Mouse (Mus musculus) left cerebral cortex, adult 2 months (tissue): ENCODE measurements around the gene Scfd2. TPM values are rescaled to one million over a fixed set of nuclear protein-coding genes. Genes with fewer than 3 reads are reported as not detected.

Experiments
- DNase-seq, 2 experiments: peaks; one replicate each; pipeline ENCODE4 v3.0.0; 2021 to 2022; ENCODE audit warnings: low spot score in 2 of 2, mixed read lengths in 1 of 2; ENCODE audit errors: extremely low spot score in 1 of 2
- H3K27ac ChIP-seq: fragments of 200-600 bp; 2 replicates; pipeline ENCODE4 v1.8.1; 2022
- H3K4me3 ChIP-seq: fragments of 200-600 bp; 2 replicates; pipeline ENCODE4 v1.8.1; 2022
- CTCF ChIP-seq: fragments of 200-600 bp; IDR thresholded peaks from 2 replicates; pipeline ENCODE4 v1.8.1; 2022; ENCODE audit warnings: antibody characterized with exemption, mild to moderate bottlenecking, moderate library complexity
- intact Hi-C: fragments of 180-260 bp; cut with DNase I; formaldehyde crosslinking; loops from one replicate; pipeline ENCODE4 v1.15.1; 2025
- total RNA-seq, 2 experiments: library from RNA; stranded (reverse); gene quantifications; 2 replicates each; pipeline ENCODE4 v1.2.3; 2021

Scfd2 gene
- total RNA-seq, 2 experiments from 2014 or later, result 28.4 to 30.5 TPM

DNA sequence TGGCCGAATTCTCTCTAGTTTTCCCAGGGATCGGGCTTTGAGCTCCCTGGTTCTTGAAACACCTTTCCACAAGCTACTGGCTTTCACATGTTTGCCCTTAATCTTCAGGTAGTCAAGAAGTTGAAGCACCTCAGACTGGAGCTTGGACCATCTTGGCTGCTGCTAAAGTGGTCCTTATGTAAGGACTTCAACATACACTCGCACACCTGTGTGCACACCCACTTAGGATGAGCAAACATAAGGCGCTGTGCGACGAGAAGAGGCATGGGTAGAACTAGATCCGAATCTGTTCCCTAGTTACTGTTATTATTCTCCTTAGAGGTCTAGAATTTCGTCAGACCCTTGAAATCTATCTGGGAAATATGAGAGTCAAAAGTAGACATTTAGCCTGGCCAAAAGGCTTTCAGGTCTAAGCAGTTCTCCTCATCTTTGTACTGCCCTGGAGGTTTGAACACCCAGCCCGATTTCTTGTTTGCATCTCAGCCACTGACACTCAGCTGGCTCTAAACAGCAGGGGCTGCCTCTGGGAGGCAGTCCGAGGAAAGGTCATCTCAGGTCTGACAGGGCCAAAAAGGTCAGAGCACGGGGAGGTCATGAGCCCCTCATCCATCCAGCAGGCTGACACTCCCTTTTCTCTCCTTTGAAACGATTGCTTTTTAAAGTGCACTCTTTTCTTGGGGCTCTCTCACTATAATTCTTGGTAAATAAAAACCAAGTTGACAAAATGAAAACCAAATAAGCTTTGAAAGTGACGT is 290.5 kb downstream of the Scfd2 start:
- no peak for TF ChIP-seq CTCF
- no peak for DNase-seq
- no peak overlapping the region for H3K4me3 ChIP-seq
- H3K27ac ChIP-seq, result no peak overlapping the region
- intact Hi-C loops, result no loop called here

DNA sequence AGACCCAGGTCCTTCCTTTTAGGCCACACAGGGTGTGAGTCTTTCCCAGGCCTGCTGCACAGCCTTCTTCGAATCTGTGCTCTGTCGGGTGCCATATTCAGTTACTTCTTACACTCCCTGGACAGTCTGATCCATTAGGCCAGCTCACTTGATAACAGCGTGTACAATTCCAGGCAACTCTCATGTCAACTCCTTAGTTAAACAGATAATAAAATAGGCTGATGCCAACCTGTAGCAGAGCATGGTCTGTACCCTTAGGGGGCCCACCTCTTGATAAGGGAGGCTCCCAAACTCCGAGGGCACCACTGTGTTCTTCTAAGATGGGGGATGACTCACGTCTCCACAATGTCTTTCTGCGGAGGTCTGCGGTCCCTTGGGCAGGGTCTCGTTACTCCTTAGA is 291.3 kb downstream of the Scfd2 start:
- DNase-seq, result no peak
- TF ChIP-seq CTCF, result no peak
- no peak overlapping the region for H3K4me3 ChIP-seq
- no peak overlapping the region for H3K27ac ChIP-seq
- intact Hi-C loops, result no loop called here

DNA sequence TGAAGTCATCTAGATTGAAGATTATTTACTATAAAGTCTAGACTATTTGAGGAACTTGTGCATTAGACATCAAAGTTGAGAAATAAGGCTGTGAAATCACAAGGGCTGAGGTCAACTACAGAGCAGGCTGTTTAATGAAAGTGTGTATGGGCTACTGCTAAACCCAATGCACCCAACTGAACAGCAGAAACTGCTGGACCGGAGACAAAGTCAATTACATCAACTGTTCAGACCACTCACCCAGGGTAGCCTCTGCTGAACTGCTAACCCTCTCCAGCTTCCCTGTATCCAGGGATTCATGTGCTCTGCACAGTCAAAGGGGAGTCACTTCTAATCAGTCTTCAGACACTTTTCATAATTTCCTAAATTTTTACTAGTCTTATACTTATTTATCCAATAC is 292.2 kb downstream of the Scfd2 start:
- Histone ChIP-seq H3K4me3 (no peak overlapping the region), H3K27ac (no peak overlapping the region)
- intact Hi-C loops, result no loop called here
- TF ChIP-seq CTCF, result no peak
- no peak for DNase-seq

DNA sequence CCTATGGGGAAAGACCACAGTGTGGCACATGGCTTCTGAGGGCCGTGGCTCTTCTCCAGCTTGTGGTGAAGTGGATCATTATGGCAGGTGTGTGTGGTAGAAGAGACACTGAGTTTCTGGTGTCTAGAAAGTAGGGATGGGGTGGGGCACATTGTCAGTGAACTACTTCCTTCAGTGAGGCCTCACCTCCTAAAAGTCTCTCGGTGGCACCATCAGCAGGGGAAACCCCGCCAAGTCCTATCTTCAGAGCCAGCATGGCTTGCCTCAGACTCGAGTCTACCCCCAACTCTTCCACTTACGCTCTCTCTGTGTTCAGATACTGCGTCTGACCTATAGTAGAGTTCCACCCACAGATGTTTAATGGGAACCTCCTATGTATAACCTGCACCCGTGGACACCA is 297.8 kb downstream of the Scfd2 start:
- DNase-seq, result no peak
- no peak for TF ChIP-seq CTCF
- intact Hi-C loops, result no loop called here
- Histone ChIP-seq H3K4me3 (no peak overlapping the region), H3K27ac (no peak overlapping the region)

DNA sequence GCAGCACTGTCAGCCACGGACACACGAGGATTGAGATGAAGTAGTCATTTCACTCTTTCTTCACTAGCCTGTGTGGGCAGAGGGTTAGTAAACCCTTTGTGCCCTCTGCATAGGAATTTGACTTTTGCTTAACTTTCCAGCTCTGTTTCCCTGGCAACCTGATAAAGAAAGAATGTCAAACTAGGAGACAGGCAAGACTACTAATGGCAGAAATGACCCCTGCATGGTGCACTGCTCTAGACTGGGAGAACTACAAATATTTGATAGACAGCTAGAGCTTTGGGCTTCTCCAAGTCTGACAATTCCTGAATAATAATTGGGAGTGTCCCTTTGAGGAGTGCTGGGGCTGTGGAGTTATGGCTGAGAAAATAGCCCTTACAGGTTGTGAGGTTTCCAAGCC is 301.0 kb downstream of the Scfd2 start:
- no peak for TF ChIP-seq CTCF
- H3K27ac ChIP-seq, result no peak overlapping the region
- no peak overlapping the region for H3K4me3 ChIP-seq
- intact Hi-C loops, result no loop called here
- DNase-seq, result no peak

DNA sequence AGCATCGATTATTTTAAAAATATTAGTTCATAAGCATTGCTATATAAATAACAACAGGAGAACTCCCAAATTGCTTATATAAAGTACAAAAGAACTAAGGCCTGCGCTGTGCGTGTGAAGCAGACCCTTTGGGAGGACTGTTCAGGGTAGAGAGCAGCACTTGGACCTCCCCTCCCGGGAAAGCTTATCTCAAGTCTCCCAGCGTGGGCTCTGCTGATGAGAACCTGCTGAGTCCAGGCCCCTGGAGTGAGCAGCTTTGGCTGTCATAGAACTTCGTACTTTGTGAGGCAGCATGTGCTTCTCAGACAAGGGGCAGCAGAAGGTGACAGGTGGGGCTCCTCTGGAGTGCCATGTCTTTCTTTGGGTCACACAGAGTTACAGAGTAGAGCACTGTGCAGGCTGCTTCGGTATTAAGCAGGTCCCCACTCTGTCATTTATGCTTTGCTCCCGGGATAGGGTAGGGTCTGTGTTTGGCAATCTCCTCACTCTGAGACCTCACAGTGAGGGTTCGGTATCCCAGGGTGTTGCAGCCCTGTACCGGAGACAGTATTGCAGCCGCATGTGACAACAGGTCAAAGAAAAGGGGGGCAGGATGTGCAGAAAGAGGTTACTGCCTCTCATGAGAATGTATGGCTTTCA is 301.7 kb downstream of the Scfd2 start:
- TF ChIP-seq CTCF, result no peak
- H3K4me3 ChIP-seq, result no peak overlapping the region
- no peak for DNase-seq
- no peak overlapping the region for H3K27ac ChIP-seq
- intact Hi-C loops, result no loop called here

DNA sequence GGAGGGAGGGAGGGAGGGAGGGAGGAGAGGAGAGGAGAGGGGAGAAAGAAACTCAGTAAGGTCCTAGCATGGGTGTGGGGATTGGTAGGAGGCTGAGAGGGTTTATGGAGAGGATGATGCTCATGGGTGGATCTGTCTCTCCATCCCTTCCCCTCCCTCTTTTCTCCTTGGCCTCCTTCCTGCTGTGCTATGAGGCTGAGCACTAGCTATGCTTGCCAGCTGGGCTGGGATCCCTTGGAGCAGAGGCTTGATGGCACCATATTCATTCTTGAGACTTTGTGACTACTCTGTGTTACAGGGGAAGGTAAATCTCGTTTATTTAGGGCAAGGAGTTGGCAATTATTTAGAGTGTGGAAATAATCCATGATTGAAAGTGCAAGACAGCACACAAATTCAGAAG is 302.6 kb downstream of the Scfd2 start:
- no peak for TF ChIP-seq CTCF
- H3K4me3 ChIP-seq, result no peak overlapping the region
- intact Hi-C loops, result no loop called here
- no peak overlapping the region for H3K27ac ChIP-seq
- DNase-seq, result no peak

DNA sequence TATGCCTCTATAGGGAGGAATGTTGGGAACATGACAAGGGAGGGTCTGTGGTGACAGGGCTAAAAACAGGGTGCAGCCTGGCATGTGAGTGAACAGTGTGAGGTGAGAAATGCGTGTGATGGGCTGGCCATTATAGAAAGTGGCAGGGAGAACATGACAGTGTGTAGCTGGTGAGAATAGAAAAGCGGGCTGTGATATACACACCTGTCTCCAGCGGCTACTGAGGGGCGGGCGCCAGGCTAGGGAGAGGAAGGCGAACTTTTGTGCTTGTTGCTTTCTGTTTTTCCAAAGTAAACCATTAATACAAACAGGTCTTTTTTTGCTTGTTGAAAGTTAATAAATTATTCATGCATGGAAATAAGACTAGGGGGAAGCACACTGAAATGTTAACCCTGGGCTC is 304.2 kb downstream of the Scfd2 start:
- H3K27ac ChIP-seq, result no peak overlapping the region
- H3K4me3 ChIP-seq, result no peak overlapping the region
- DNase-seq, result no peak
- no peak for TF ChIP-seq CTCF
- intact Hi-C loops, result no loop called here

DNA sequence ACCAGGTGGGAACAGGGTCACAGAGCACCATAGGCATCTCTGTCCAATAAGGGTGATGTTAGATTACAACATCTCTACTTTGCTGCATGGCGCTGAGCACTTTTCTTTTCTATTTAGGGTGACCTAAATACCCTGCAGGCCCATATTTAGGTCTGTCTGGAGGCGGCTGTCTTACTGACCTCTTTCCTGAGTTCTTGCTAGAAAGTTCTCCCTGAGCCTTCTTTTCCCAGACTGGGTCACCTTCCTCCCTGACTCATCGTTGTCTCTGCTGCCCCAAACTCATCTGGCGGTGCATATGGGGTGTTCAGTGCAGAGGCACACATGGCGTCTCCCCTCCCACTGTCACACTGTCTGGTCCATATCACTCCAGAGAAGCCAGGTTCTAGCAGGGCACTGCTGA is 305.4 kb downstream of the Scfd2 start:
- no peak for TF ChIP-seq CTCF
- no peak overlapping the region for H3K27ac ChIP-seq
- H3K4me3 ChIP-seq, result no peak overlapping the region
- no peak for DNase-seq
- intact Hi-C loops, result no loop called here

DNA sequence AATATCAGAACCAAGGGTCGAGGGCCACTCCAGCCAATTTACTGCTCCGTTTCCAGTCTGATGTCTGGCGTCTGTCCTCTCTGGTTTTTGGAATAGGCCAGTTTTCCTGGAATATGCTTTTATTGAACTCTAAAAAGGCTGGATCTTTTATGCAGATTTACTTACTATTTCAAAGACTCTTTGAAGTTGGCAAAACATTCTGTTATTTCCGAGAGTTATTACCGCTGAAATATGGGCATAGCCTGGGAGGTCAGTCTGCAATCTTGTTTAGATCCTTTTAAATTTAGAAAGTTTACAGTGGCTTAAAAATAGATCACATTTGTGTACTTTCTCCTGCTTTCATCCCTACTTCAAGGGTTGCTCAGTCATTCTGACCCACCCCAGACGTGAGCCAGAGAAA is 307.1 kb downstream of the Scfd2 start:
- Histone ChIP-seq H3K4me3 (no peak overlapping the region), H3K27ac (no peak overlapping the region)
- no peak for DNase-seq
- no peak for TF ChIP-seq CTCF
- intact Hi-C loops, result no loop called here

DNA sequence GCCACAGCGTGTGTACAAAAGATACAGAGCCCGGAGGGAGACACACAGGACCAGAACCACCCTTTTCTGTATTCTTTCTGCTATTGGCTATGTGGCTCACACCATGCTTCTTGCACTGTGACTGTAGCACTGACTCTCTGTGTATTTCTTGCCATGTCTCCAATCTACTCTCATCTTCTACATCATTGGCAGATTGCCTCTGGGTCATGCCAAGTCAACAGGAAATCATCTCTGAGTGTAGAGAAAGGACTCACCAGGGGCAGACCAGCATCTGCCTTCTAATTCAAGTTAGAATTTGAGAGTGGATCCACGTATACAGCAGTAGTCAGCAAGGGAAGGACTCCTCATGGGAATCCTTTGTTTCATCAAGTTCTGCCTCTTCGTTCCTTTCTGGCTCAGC is 308.9 kb downstream of the Scfd2 start:
- H3K27ac ChIP-seq, result no peak overlapping the region
- intact Hi-C loops, result no loop called here
- DNase-seq, result no peak
- no peak for TF ChIP-seq CTCF
- no peak overlapping the region for H3K4me3 ChIP-seq

DNA sequence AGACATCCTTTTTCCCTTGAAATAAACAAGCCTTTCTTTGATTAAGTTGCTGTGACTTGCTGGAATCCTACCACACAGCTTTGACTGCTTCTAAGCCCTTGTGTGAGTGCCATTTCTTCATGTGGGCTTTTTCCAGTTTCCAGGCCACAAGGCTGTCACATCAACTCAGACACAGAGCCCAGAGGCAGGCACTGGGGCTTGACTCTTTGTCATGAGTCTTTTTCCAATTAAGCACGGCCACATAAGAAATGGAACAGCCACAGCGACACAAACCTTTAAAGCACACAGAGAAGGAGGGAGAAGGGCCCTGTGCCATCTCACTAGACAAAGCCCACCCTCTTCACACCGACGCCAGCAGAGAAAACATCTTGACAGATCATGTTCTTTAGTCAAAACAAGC is 313.0 kb downstream of the Scfd2 start:
- Histone ChIP-seq H3K27ac (no peak overlapping the region), H3K4me3 (no peak overlapping the region)
- DNase-seq, result no peak
- intact Hi-C loops, result no loop called here
- TF ChIP-seq CTCF, result no peak

DNA sequence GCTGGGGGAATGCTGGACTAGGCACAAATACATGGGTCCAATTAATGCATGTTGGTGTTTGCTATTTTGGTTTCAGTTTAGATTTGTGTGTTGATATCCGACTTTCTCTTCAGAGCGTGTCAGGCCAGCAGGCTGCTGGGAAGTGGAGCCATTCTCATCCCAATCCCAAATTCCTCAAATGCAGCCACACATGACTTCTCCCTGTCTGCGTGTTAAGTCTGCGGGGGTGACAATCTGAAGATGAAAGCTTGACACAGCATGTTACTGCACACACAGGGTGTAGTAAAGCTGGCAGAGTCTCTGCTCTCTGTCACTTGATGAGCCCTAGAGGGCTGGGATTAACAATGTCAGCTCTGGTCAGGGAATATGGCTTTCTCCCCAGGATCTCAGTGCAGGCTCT is 316.4 kb downstream of the Scfd2 start:
- Histone ChIP-seq H3K4me3 (no peak overlapping the region), H3K27ac (no peak overlapping the region)
- intact Hi-C loops, result no loop called here
- TF ChIP-seq CTCF, result no peak
- no peak for DNase-seq
